Mouse (Mus musculus): ENCODE data around the gene Zfp973. TPM values are rescaled to one million over a fixed set of nuclear protein-coding genes. Genes with fewer than 3 reads are reported as not detected.
"Not testable (repeated sequence)": the region's sequence is repeated elsewhere in the genome, so short reads cannot be mapped to it uniquely, and the experiment has no call there.

Zfp973 gene
- polyA plus RNA-seq (2012; rRNA removed) = 7.3 and 8.3 TPM in 2 replicates

DNA sequence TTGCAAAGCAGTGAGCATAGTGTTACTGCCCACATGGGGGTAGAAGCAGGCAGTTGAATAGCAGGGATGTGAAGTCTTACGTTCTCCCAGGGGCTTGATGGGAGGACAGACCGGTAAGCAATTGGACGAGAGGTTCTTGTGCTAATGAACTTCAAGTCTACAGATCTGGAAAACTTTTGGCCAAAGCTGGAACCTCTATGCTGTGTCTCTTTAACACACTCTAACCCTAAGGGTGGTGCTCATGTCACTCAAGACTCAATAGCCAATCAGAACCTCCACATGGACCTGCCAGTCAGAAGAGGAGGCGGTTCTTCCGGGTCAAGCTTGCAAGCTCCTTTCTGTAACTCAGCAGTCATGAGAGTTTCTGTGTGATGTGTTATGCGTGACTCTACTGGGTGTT, at the start of gene Zfp973:
Zfp973 (plus strand) TSS at position 301 of the 400 bp plus-strand sequence.
- not testable (repeated sequence) for DNase-seq (ENCODE audit: low read depth)

DNA sequence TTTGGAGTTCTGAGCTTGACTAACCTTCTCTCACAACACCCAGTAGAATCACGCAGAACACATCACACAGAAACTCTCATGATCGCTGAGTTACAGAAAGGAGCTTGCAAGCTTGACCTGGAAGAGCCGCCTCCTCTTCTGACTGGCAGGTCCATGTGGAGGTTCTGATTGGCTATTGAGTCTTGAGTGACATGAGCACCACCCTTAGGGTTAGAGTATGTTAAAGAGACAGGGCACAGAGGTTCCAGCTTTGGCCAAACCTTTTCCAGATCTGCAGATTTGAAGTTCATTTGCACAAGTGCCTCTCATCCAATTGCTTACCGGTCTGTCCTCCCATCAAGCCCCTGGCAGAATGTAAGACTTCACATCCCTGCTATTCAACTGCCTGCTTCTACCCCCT, 34.1 kb upstream of the Zfp973 start, which contains the start of gene Gm14308:
Gm14308 (minus strand) TSS at position 101 of the 400 bp plus-strand sequence.
- DNase-seq (ENCODE audit: low read depth) = not testable (repeated sequence)

- not testable (repeated sequence) for DNase-seq (ENCODE audit: low read depth)
These were observed 37.7 kb downstream of the Zfp973 start, which contains the start of gene Gm14305 for GRCm38 (mm10) chr2:176708051-176708450. Gene Gm14305 (plus strand): TSS chr2:176708328.

Other genes starting within 250 kb of the Zfp973 start
- gene Gm14435, start 246.9 kb upstream of the Zfp973 start, polyA plus RNA-seq (2012; rRNA removed) = 0.89 and 2.3 TPM in 2 replicates
- 8.3 and 16.3 TPM in 2 replicates for gene Gm14434, start 183.7 kb upstream of the Zfp973 start, polyA plus RNA-seq (2012; rRNA removed)
- not detected in 2 replicates for gene Zfp967, start 149.5 kb upstream of the Zfp973 start, polyA plus RNA-seq (2012; rRNA removed)
- gene Gm14308, start 34.2 kb upstream of the Zfp973 start, polyA plus RNA-seq (2012; rRNA removed) = 18.5 and 23.3 TPM in 2 replicates
- gene Gm14305, start 37.8 kb downstream of the Zfp973 start, polyA plus RNA-seq (2012; rRNA removed) = 20.6 and 21.2 TPM in 2 replicates
- 6.2 and 7.0 TPM in 2 replicates for gene Gm14295, start 128.1 kb downstream of the Zfp973 start, polyA plus RNA-seq (2012; rRNA removed)
- not detected in 2 replicates for gene Gm14408, start 160.6 kb downstream of the Zfp973 start, polyA plus RNA-seq (2012; rRNA removed)